22 mouse cellular contexts compared by ENCODE assay signal in genomic region chr8:72330806-72331516, GRCm38 (mm10). TPM values are rescaled to one million over a fixed set of nuclear protein-coding genes. Genes with fewer than 3 reads are reported as not detected.
DNase-seq lines count a peak whose midpoint lies in the region; ATAC-seq and TF ChIP-seq lines count a peak whose summit lies in the region.
"Had no signal": no experiment of that assay in that cellular context is flagged by ENCODE, and none has a peak within 500 bp of the region (broad histone marks: within the 10 kb centered on the region; RNA-seq: fewer than 3 reads in every experiment).

No protein-coding gene starts in this region.

- in situ Hi-C loops in ES-E14 (cut with MboI; ENCODE audit: low sequenced_read_pairs in 2 of 2, unreplicated experiment in 2 of 2), result no loop called here

- no peak for ATAC-seq in megakaryocyte, adult 5-6 weeks (ENCODE audit: poor library complexity, severe bottlenecking)
- ATAC-seq in forebrain, embryonic 12.5 days (ENCODE audit: low FRiP score), result no peak
- ATAC-seq: forebrain, embryonic 15.5 days; intestine, postnatal 0 days had no signal

- H3K9me3 ChIP-seq in megakaryocyte, embryonic 14.5 days, result no peaks in the 10 kb centered on the region
- H3K9me3 ChIP-seq in ES-E14 (ENCODE audit: control insufficient read depth, insufficient read depth, low read depth, low read length), result no peaks in the 10 kb centered on the region
- no peaks in the 10 kb centered on the region for H3K9me3 ChIP-seq in forebrain, embryonic 12.5 days
- H3K9me3 ChIP-seq: embryonic facial prominence, embryonic 12.5 days; forebrain, embryonic 15.5 days; hindbrain, embryonic 15.5 days; kidney, embryonic 15.5 days; limb, embryonic 13.5 days; liver, embryonic 13.5 days had no signal

- H3K9ac ChIP-seq in ES-E14 (ENCODE audit: insufficient read depth, low read depth, low read length, poor library complexity, severe bottlenecking), result no peak overlapping the region
- H3K9ac ChIP-seq in forebrain, embryonic 12.5 days, result no peak overlapping the region
- H3K9ac ChIP-seq: embryonic facial prominence, embryonic 12.5 days; forebrain, embryonic 15.5 days; hindbrain, embryonic 15.5 days; kidney, embryonic 15.5 days; limb, embryonic 13.5 days; liver, embryonic 13.5 days; lung, embryonic 14.5 days had no signal

- H3K4me3 ChIP-seq in megakaryocyte, embryonic 14.5 days (replicated peaks), result peak overlapping the region; percentile 78
- no peak overlapping the region for H3K4me3 ChIP-seq in ES-E14 (ENCODE audit: insufficient read depth in 1 of 2, low read depth in 1 of 2, low read length in 2 of 2, poor library complexity in 1 of 2, severe bottlenecking in 1 of 2)
- no peak overlapping the region for H3K4me3 ChIP-seq in forebrain, embryonic 12.5 days (replicated peaks)
- H3K4me3 ChIP-seq: embryonic facial prominence, embryonic 12.5 days; erythroblast, embryonic 14.5 days; forebrain, embryonic 15.5 days; hindbrain, embryonic 15.5 days; kidney, embryonic 15.5 days; limb, embryonic 13.5 days; liver, embryonic 13.5 days had no signal

- H3K4me2 ChIP-seq in forebrain, embryonic 12.5 days, result no peak overlapping the region
- H3K4me2 ChIP-seq: embryonic facial prominence, embryonic 12.5 days; forebrain, embryonic 15.5 days; hindbrain, embryonic 15.5 days; kidney, embryonic 15.5 days; limb, embryonic 13.5 days; liver, embryonic 13.5 days; lung, embryonic 14.5 days; midbrain, embryonic 11.5 days had no signal

- H3K27me3 ChIP-seq in megakaryocyte, embryonic 14.5 days (replicated peaks), result peaks cover 35% of the 10 kb centered on the region
- H3K27me3 ChIP-seq in forebrain, embryonic 12.5 days, result no peaks in the 10 kb centered on the region
- H3K27me3 ChIP-seq: embryonic facial prominence, embryonic 12.5 days; forebrain, embryonic 15.5 days; hindbrain, embryonic 15.5 days; kidney, embryonic 15.5 days; limb, embryonic 13.5 days; liver, embryonic 13.5 days had no signal

- 86% methylated on average over 6 of the region's 6 CpGs for WGBS in forebrain, embryonic 12.5 days

- DNase-seq in adrenal gland, adult 2 months, result peak; percentile 30
- no peak for DNase-seq in adrenal gland, postnatal 14 days
- no peak for DNase-seq in ES-E14 (ENCODE audit: low read depth, low spot score)
- DNase-seq in naive thymus-derived CD4-positive, alpha-beta T cell, adult 2 months (ENCODE audit: low read depth), result peak; percentile 59
- no peak for DNase-seq in thymus, postnatal 25 days
- DNase-seq: cerebellum, adult 9-10 months; liver, embryonic 13.5 days; lung, embryonic 14.5 days; lung, postnatal 36 days; right cerebral cortex, postnatal 4 days; thymus, postnatal 14 days had no signal

- peaks cover 39% of the 10 kb centered on the region for H3K4me1 ChIP-seq in megakaryocyte, embryonic 14.5 days
- peaks cover 20 to 51% of the 10 kb centered on the region in 2 experiments for H3K4me1 ChIP-seq in ES-E14 (ENCODE audit: control insufficient read depth in 2 of 2, insufficient read depth in 2 of 2, low read length in 2 of 2, poor library complexity in 1 of 2)
- no peaks in the 10 kb centered on the region for H3K4me1 ChIP-seq in forebrain, embryonic 12.5 days
- H3K4me1 ChIP-seq: embryonic facial prominence, embryonic 12.5 days; forebrain, embryonic 15.5 days; hindbrain, embryonic 15.5 days; limb, embryonic 13.5 days; liver, embryonic 13.5 days had no signal

- H3K36me3 ChIP-seq in megakaryocyte, embryonic 14.5 days (replicated peaks; ENCODE audit: low read length), result peaks cover 9% of the 10 kb centered on the region
- no peaks in the 10 kb centered on the region for H3K36me3 ChIP-seq in ES-E14 (ENCODE audit: control insufficient read depth, insufficient read depth, low read length, poor library complexity, severe bottlenecking)
- H3K36me3 ChIP-seq in forebrain, embryonic 12.5 days (replicated peaks), result 0 out of 2 replicates have a peak, but pooled peaks cover 12% of the 10 kb centered on the region

- H3K27ac ChIP-seq in ES-E14 (ENCODE audit: insufficient read depth, low read depth, low read length, poor library complexity, severe bottlenecking), result peak overlapping the region; percentile 24; the same call in 1 of the 2 replicates
- no peak overlapping the region for H3K27ac ChIP-seq in forebrain, embryonic 12.5 days
- H3K27ac ChIP-seq: embryonic facial prominence, embryonic 12.5 days; forebrain, embryonic 15.5 days; hindbrain, embryonic 15.5 days; kidney, embryonic 15.5 days; limb, embryonic 13.5 days; liver, embryonic 13.5 days had no signal

TF ChIP-seq in ES-E14, 5 proteins besides CTCF, POLR2A, EP300 and RAD21:
- TF ChIP-seq CHD2 (IDR thresholded peaks at IDR 0.05; ENCODE audit: low read depth, low read length), result no peak
- TF ChIP-seq MAFK (IDR thresholded peaks at IDR 0.05; ENCODE audit: insufficient read depth, low read depth, low read length), result no peak
- no peak for TF ChIP-seq ZNF384 (IDR thresholded peaks at IDR 0.05; ENCODE audit: low read depth, low read length)
- no peak for TF ChIP-seq ZC3H11A (IDR thresholded peaks at IDR 0.05; ENCODE audit: borderline replicate concordance, low read depth, low read length)
- no peak for TF ChIP-seq HCFC1 (IDR thresholded peaks at IDR 0.05; ENCODE audit: borderline replicate concordance, insufficient read depth, low read length)

RNA-seq across cellular contexts. Expression of gene Klf2, which starts 12.1 kb away (rescaled TPM):
- 10 to 100 TPM; 34.4 to 53.0 TPM for total RNA-seq in adrenal gland, adult 2 months (2021)
- 94.5 and 128 TPM in 2 replicates for polyA plus RNA-seq in adrenal gland, adult 2 months (2012; rRNA removed)
- 73.8 and 95.6 TPM in 2 replicates for total RNA-seq in adrenal gland, postnatal 14 days (2021)
- 21.5 and 29.5 TPM in 2 replicates for polyA plus RNA-seq in megakaryocyte, embryonic 14.5 days (2012; ENCODE audit: insufficient read depth, low replicate concordance)
- total RNA-seq in megakaryocyte, adult 5-6 weeks (2015), result 70.6 and 72.1 TPM in 2 replicates
- total RNA-seq in megakaryocyte, adult 5-6 weeks (2017), result 18.9 and 25.5 TPM in 2 replicates
- 55.0 and 58.5 TPM in 2 replicates for total RNA-seq in ES-E14 (2012; rRNA removed)
- polyA plus RNA-seq in forebrain, embryonic 12.5 days (2016; fragmentation: Nextera tagmentation; extraction: Ambion mirVana), result 4.6 and 5.0 TPM in 2 replicates

RNA-seq across cellular contexts. Expression of gene Gm10282, which starts 25.9 kb away (rescaled TPM):
- 10 to 100 TPM in 1 of 2 experiments, 1 to 10 TPM in 1; 6.4 to 17.1 TPM for total RNA-seq in adrenal gland, adult 2 months (2021)
- polyA plus RNA-seq in adrenal gland, adult 2 months (2012; rRNA removed), result 0.10 and 0.33 TPM in 2 replicates
- 16.0 and 16.8 TPM in 2 replicates for total RNA-seq in adrenal gland, postnatal 14 days (2021)
- polyA plus RNA-seq in megakaryocyte, embryonic 14.5 days (2012; ENCODE audit: insufficient read depth, low replicate concordance), result 27.5 and 64.2 TPM in 2 replicates
- total RNA-seq in megakaryocyte, adult 5-6 weeks (2015), result 40.0 and 43.6 TPM in 2 replicates
- 40.6 and 43.1 TPM in 2 replicates for total RNA-seq in megakaryocyte, adult 5-6 weeks (2017)
- total RNA-seq in ES-E14 (2012; rRNA removed), result 13.0 and 21.2 TPM in 2 replicates
- polyA plus RNA-seq in forebrain, embryonic 12.5 days (2016; fragmentation: Nextera tagmentation; extraction: Ambion mirVana), result 34.4 and 36.6 TPM in 2 replicates

Comparison
In these comparisons a context has a peak if more than half of its experiments do, and no peak if none do; other contexts are left out.
1. DNase-seq: peak in adrenal gland, adult 2 months (single experiment) and naive thymus-derived CD4-positive, alpha-beta T cell, adult 2 months (single experiment); none in adrenal gland, postnatal 14 days (single experiment), ES-E14 (single experiment) and thymus, postnatal 25 days (single experiment).